Mouse (Mus musculus): ENCODE measurements around the gene Camk1d. TPM values are rescaled to one million over a fixed set of nuclear protein-coding genes. Genes with fewer than 3 reads are reported as not detected.

Camk1d gene
- polyA plus RNA-seq, 2 experiments = 4.9 to 7.7 TPM

DNA sequence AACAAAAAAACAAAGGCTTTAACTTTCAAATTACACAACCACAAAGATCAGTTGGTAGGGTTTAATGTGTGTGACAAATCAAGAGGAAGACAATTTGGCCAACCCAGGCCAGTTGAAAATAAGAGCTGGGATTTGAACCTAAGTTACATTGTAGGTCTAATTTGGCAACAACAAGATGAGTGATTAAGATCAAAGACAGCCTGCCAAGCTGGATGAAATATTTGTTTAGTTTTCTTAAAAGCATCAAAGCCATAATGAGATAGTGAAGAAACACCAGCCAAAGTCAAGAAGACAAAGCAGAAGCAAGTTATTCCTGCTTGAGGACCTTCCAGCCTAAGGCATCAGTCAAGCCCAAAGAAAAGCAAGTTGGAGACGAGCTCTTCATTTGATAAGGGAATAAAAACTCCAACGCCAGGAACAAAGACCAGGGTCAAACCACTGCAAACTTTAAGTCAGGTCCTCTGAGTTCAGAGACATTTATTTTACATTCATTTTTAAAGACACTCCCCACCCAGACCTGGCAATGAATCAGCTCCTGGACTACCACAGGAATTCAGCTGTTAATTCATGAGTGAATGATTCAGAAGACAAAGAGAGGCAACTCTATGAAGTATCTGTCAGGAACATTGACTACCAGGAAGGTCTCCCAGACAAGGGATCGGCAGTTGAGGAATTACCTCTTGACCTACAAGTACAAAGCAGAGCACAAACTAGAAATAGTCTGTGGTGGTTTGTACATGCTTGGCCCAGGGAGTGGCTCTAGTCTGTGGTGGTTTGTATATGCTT, 19.2 kb upstream of the Camk1d start:
- Histone ChIP-seq H3K27ac (replicated peaks; ENCODE audit: low read depth, low read length) (no peak overlapping the region), H3K9ac (ENCODE audit: low read depth, low read length, severe bottlenecking) (no peak overlapping the region), H3K36me3 (ENCODE audit: control insufficient read depth, insufficient read depth, low read length) (no peaks in the 10 kb centered on the region), H3K9me3 (ENCODE audit: control insufficient read depth, low read length) (no peaks in the 10 kb centered on the region), H3K4me2 (replicated peaks; ENCODE audit: low read depth, low read length, severe bottlenecking) (no peak overlapping the region), H3K4me3 (replicated peaks; ENCODE audit: low read length) (no peak overlapping the region), H3K27me3 (ENCODE audit: control insufficient read depth, insufficient read depth, low read length) (no peaks in the 10 kb centered on the region), H3K4me1 (ENCODE audit: control insufficient read depth, insufficient read depth, low read length) (peaks cover 13% of the 10 kb centered on the region; the same call in 1 of the 2 replicates)
- DNase-seq (ENCODE audit: low spot score) = no peak
- WGBS = 79% methylated on average over 3 of the region's 3 CpGs
- no peak for ATAC-seq (ENCODE audit: low FRiP score, low read depth)
- TF ChIP-seq POLR2A (IDR thresholded peaks at IDR 0.05; ENCODE audit: borderline replicate concordance, extremely low read depth, insufficient read depth, insufficient read length) = no peak

DNA sequence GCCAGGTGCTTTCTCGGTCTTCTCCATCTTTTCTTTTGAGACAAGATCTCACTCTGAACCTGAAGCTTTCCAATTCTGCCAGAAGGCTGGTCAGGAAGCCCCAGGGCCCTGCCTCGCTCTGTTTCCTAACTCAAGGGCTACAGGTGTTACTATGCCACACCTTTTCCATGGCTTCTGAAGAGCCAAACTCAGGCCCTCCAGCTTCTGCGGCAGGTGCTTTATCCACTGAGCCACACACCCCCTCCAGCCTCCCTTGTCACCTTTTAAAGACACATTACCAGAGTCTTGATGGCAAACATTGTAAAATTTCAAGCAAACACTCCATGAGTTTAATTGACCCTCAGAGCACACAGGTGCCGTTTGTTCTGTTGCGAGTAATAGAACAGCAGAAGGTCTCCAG, 17.7 kb upstream of the Camk1d start:
- H3K9me3 ChIP-seq (ENCODE audit: control insufficient read depth, low read length) = no peaks in the 10 kb centered on the region
- no peaks in the 10 kb centered on the region for H3K27me3 ChIP-seq (ENCODE audit: control insufficient read depth, insufficient read depth, low read length)
- DNase-seq (ENCODE audit: low spot score) (no peak), ATAC-seq (ENCODE audit: low FRiP score, low read depth) (no peak)
- TF ChIP-seq POLR2A (IDR thresholded peaks at IDR 0.05; ENCODE audit: borderline replicate concordance, extremely low read depth, insufficient read depth, insufficient read length) = no peak
- H3K4me3 ChIP-seq (replicated peaks; ENCODE audit: low read length) = no peak overlapping the region
- H3K4me2 ChIP-seq (replicated peaks; ENCODE audit: low read depth, low read length, severe bottlenecking) = no peak overlapping the region
- no peak overlapping the region for H3K9ac ChIP-seq (ENCODE audit: low read depth, low read length, severe bottlenecking)
- no peak overlapping the region for H3K27ac ChIP-seq (replicated peaks; ENCODE audit: low read depth, low read length)
- WGBS = 66% methylated on average over 5 of the region's 5 CpGs
- H3K36me3 ChIP-seq (ENCODE audit: control insufficient read depth, insufficient read depth, low read length) = no peaks in the 10 kb centered on the region
- peaks cover 13% of the 10 kb centered on the region; the same call in 1 of the 2 replicates for H3K4me1 ChIP-seq (ENCODE audit: control insufficient read depth, insufficient read depth, low read length)

DNA sequence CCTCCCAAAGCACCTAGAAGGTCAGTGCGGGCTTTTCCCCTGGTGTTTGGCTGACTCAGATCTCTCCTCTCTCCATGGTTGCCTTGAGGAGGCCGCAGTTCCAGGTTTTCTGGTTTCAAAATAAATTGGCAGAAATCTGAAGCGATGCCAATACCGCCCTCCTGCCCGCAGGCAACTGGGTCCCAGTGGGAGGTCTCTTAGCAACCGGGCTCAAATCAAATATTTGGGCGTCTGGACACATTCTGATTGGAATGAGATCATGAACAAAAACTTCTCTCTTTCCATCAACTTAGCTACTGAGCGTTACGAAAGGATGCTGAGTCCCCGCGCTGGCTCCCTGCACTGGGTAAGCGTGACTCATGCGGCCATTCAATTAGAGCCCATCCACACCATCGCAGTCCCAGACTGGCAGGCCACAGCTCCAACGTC, 16.1 kb upstream of the Camk1d start:
- 53% methylated on average over 15 of the region's 15 CpGs for WGBS
- H3K27ac ChIP-seq (replicated peaks; ENCODE audit: low read depth, low read length) = peak overlapping the region; percentile 49; the same call in 1 of the 2 replicates
- H3K4me3 ChIP-seq (replicated peaks; ENCODE audit: low read length) = no peak overlapping the region
- ATAC-seq (ENCODE audit: low FRiP score, low read depth) (peak; percentile 53; the same call in 1 of the 2 replicates), DNase-seq (ENCODE audit: low spot score) (peak; percentile 48)
- no peaks in the 10 kb centered on the region for H3K9me3 ChIP-seq (ENCODE audit: control insufficient read depth, low read length)
- no peaks in the 10 kb centered on the region for H3K36me3 ChIP-seq (ENCODE audit: control insufficient read depth, insufficient read depth, low read length)
- no peak overlapping the region for H3K4me2 ChIP-seq (replicated peaks; ENCODE audit: low read depth, low read length, severe bottlenecking)
- H3K9ac ChIP-seq (ENCODE audit: low read depth, low read length, severe bottlenecking) = no peak overlapping the region
- no peak for TF ChIP-seq POLR2A (IDR thresholded peaks at IDR 0.05; ENCODE audit: borderline replicate concordance, extremely low read depth, insufficient read depth, insufficient read length)
- H3K27me3 ChIP-seq (ENCODE audit: control insufficient read depth, insufficient read depth, low read length) = no peaks in the 10 kb centered on the region
- peaks cover 15% of the 10 kb centered on the region; the same call in 1 of the 2 replicates for H3K4me1 ChIP-seq (ENCODE audit: control insufficient read depth, insufficient read depth, low read length)

- H3K4me2 ChIP-seq (replicated peaks; ENCODE audit: low read depth, low read length, severe bottlenecking) = no peak overlapping the region
- no peak for TF ChIP-seq POLR2A (IDR thresholded peaks at IDR 0.05; ENCODE audit: borderline replicate concordance, extremely low read depth, insufficient read depth, insufficient read length)
- ATAC-seq (ENCODE audit: low FRiP score, low read depth) = no peak
- H3K4me3 ChIP-seq (replicated peaks; ENCODE audit: low read length) = no peak overlapping the region
- no peak for DNase-seq (ENCODE audit: low spot score)
- no peak overlapping the region for H3K9ac ChIP-seq (ENCODE audit: low read depth, low read length, severe bottlenecking)
- 73% methylated on average over 7 of the region's 7 CpGs for WGBS
- no peaks in the 10 kb centered on the region for H3K36me3 ChIP-seq (ENCODE audit: control insufficient read depth, insufficient read depth, low read length)
- peak overlapping the region; percentile 49; the same call in 1 of the 2 replicates for H3K27ac ChIP-seq (replicated peaks; ENCODE audit: low read depth, low read length)
- H3K4me1 ChIP-seq (ENCODE audit: control insufficient read depth, insufficient read depth, low read length) = peaks cover 20% of the 10 kb centered on the region; the same call in 1 of the 2 replicates
- H3K27me3 ChIP-seq (ENCODE audit: control insufficient read depth, insufficient read depth, low read length) = no peaks in the 10 kb centered on the region
- H3K9me3 ChIP-seq (ENCODE audit: control insufficient read depth, low read length) = no peaks in the 10 kb centered on the region
These were observed 15.6 kb upstream of the Camk1d start for GRCm38 (mm10) chr2:5729931-5730330.

- Histone ChIP-seq H3K4me1 (ENCODE audit: control insufficient read depth, insufficient read depth, low read length) (peaks cover 13% of the 10 kb centered on the region; the same call in 1 of the 2 replicates), H3K9ac (ENCODE audit: low read depth, low read length, severe bottlenecking) (no peak overlapping the region), H3K9me3 (ENCODE audit: control insufficient read depth, low read length) (no peaks in the 10 kb centered on the region), H3K4me2 (replicated peaks; ENCODE audit: low read depth, low read length, severe bottlenecking) (no peak overlapping the region), H3K27me3 (ENCODE audit: control insufficient read depth, insufficient read depth, low read length) (no peaks in the 10 kb centered on the region), H3K4me3 (replicated peaks; ENCODE audit: low read length) (no peak overlapping the region), H3K36me3 (ENCODE audit: control insufficient read depth, insufficient read depth, low read length) (no peaks in the 10 kb centered on the region), H3K27ac (replicated peaks; ENCODE audit: low read depth, low read length) (no peak overlapping the region)
- no peak for TF ChIP-seq POLR2A (IDR thresholded peaks at IDR 0.05; ENCODE audit: borderline replicate concordance, extremely low read depth, insufficient read depth, insufficient read length)
- 11% methylated on average over 8 of the region's 8 CpGs for WGBS
- ATAC-seq (ENCODE audit: low FRiP score, low read depth) (no peak), DNase-seq (ENCODE audit: low spot score) (no peak)
These were observed 10.8 kb upstream of the Camk1d start for GRCm38 (mm10) chr2:5725028-5725701.

Measured in limb, embryonic 14.5 days (tissue).